Mouse (Mus musculus) heart, postnatal 0 days (tissue): ENCODE results near the gene Slc27a2.

Experiments
- CTCF ChIP-seq: IDR thresholded peaks from 2 replicates; pipeline ENCODE4 v1.5.1; 2016; ENCODE audit warnings: antibody characterized with exemption, control low read depth, low read depth
- EP300 ChIP-seq: IDR thresholded peaks from 2 replicates; pipeline ENCODE4 v1.6.1; 2016; ENCODE audit warnings: antibody characterized with exemption, low read depth

GRCm38 (mm10) chr2:126600533-126600932 lies 48.3 kb downstream of the Slc27a2 start:
- TF ChIP-seq CTCF (no peak), EP300 (no peak)
